Mouse (Mus musculus) cerebellum, adult 2 months (tissue): Measurements from ENCODE around the gene Sppl2c.
A peak's percentile ranks its signal among the peaks of the same experiment; 100 is the strongest.

Source experiments
- CTCF ChIP-seq: fragments of 200-500 bp; IDR thresholded peaks from 2 replicates; pipeline ENCODE4 v1.5.1; 2011; ENCODE audit warnings: low read depth, mild to moderate bottlenecking, control low read depth, low read length, moderate library complexity, borderline replicate concordance; ENCODE audit not compliant: insufficient read depth
- POLR2A ChIP-seq: fragments of 200-500 bp; IDR thresholded peaks from 2 replicates; pipeline ENCODE4 v1.6.1; 2011; ENCODE audit warnings: low read length, control low read depth, borderline replicate concordance; ENCODE audit not compliant: insufficient read depth

DNA sequence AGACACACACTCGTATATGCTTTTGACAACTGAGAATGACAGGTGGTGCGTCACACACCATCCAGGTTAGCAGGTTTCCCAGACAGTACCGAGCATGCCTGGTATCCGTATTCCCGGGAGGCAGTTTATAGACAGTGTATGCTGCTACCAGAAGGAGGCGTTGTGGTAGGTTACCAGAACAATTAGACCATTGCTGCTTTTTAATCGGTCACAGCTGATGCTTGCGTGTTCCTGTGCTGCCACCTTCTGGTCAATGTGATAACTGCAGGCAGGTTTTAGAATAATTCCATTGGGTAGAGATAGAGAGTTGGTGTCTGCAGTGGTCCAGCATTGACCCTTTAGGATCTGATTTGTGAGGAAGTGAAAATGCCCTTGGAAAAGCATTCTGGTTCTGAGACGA lies 9.7 kb downstream of the Sppl2c start:
- TF ChIP-seq POLR2A (no peak), CTCF (peak; percentile 99)
